Mouse (Mus musculus) CH12.LX (cell line): ENCODE measurements around the gene Cox8a. TPM values are rescaled to one million over a fixed set of nuclear protein-coding genes. Genes with fewer than 3 reads are reported as not detected.

Source experiments
- DNase-seq: peaks from one replicate; pipeline ENCODE4 v3.0.0-alpha.2; 2013; ENCODE audit errors: extremely low read depth
- H3K27ac ChIP-seq: 2 replicates; pipeline ENCODE4 v1.5.1; 2012; ENCODE audit warnings: low read depth, mild to moderate bottlenecking, control low read depth, moderate library complexity; ENCODE audit not compliant: insufficient read depth
- H3K27me3 ChIP-seq: replicated peaks from 2 replicates; pipeline ENCODE3; 2012; ENCODE audit warnings: inconsistent platforms
- H3K36me3 ChIP-seq, 2 experiments: replicated peaks in 1 of 2; 2 replicates each; pipeline versions ENCODE3 to v1.6.1; 2012; ENCODE audit warnings: inconsistent platforms in 1 of 2, low read length in 1 of 2, mild to moderate bottlenecking in 1 of 2, mixed read lengths in 1 of 2, moderate library complexity in 1 of 2; ENCODE audit not compliant: control insufficient read depth in 1 of 2, insufficient read depth in 1 of 2
- H3K4me1 ChIP-seq, 2 experiments: 2 replicates each; pipeline ENCODE4 v1.6.1; 2012; ENCODE audit warnings: inconsistent platforms in 1 of 2, moderate library complexity in 1 of 2; ENCODE audit not compliant: insufficient read depth in 2 of 2, control insufficient read depth in 1 of 2
- H3K4me2 ChIP-seq: 2 replicates; pipeline ENCODE4 v1.6.1; 2012; ENCODE audit warnings: low read depth, mild to moderate bottlenecking, control low read depth; ENCODE audit not compliant: poor library complexity, insufficient read depth, severe bottlenecking
- H3K4me3 ChIP-seq, 3 experiments: fragments of 150-350 bp in 1 of 3; sonication (generic) in 1 of 3; replicated peaks in 1 of 3; 2 replicates each; pipeline versions ENCODE3 to v1.5.1; 2011 to 2012; ENCODE audit warnings: low read depth in 2 of 3, low read length in 2 of 3, mild to moderate bottlenecking in 2 of 3, moderate library complexity in 2 of 3, control low read depth in 1 of 3, improper control_type of control experiment in 1 of 3, inconsistent platforms in 1 of 3, mixed read lengths in 1 of 3; ENCODE audit not compliant: poor library complexity in 1 of 3
- H3K79me2 ChIP-seq: replicated peaks from 2 replicates; pipeline ENCODE4 v1.6.1; 2012; ENCODE audit warnings: mild to moderate bottlenecking, moderate library complexity; ENCODE audit not compliant: control insufficient read depth, poor library complexity, insufficient read depth, severe bottlenecking; ENCODE audit errors: extremely low read depth
- H3K9ac ChIP-seq: 2 replicates; pipeline ENCODE4 v1.6.1; 2012; ENCODE audit warnings: low read depth, mild to moderate bottlenecking, control low read depth, moderate library complexity; ENCODE audit not compliant: insufficient read depth
- H3K9me3 ChIP-seq: replicated peaks from 2 replicates; pipeline ENCODE3; 2012; ENCODE audit warnings: low read length, inconsistent platforms, mixed read lengths
- BHLHE40 ChIP-seq: IDR thresholded peaks from 2 replicates; pipeline ENCODE4 v1.6.1; 2011; ENCODE audit warnings: mild to moderate bottlenecking, low read depth, low read length, improper control_type of control experiment
- CHD1 ChIP-seq: IDR thresholded peaks from 2 replicates; pipeline ENCODE4 v1.6.1; 2012; ENCODE audit warnings: low read depth, low read length, improper control_type of control experiment, inconsistent platforms
- CHD2 ChIP-seq: IDR thresholded peaks from 2 replicates; pipeline ENCODE4 v1.6.1; 2011; ENCODE audit warnings: low read length, improper control_type of control experiment
- CTCF ChIP-seq, 2 experiments: IDR thresholded peaks in 1 of 2; conservative IDR thresholded peaks in 1 of 2; 2 replicates each; pipeline ENCODE4 v1.5.1; 2011 to 2012; ENCODE audit warnings: low read depth in 2 of 2, low read length in 2 of 2, improper control_type of control experiment in 1 of 2, inconsistent platforms in 1 of 2, mild to moderate bottlenecking in 1 of 2, moderate library complexity in 1 of 2
- E2F4 ChIP-seq: IDR thresholded peaks from 2 replicates; pipeline ENCODE4 v1.6.1; 2011; ENCODE audit warnings: low read depth, low read length, improper control_type of control experiment; ENCODE audit not compliant: insufficient replicate concordance
- ELF1 ChIP-seq: IDR thresholded peaks from 2 replicates; pipeline ENCODE4 v1.6.1; 2014; ENCODE audit warnings: low read depth, mild to moderate bottlenecking, inconsistent platforms, low read length, improper control_type of control experiment
- EP300 ChIP-seq: IDR thresholded peaks from 2 replicates; pipeline ENCODE4 v1.6.1; 2011; ENCODE audit warnings: low read length, improper control_type of control experiment
- ETS1 ChIP-seq: conservative IDR thresholded peaks from 2 replicates; pipeline ENCODE4 v1.6.1; 2012; ENCODE audit warnings: low read depth, mild to moderate bottlenecking, inconsistent platforms, low read length, improper control_type of control experiment, moderate library complexity
- GABPA ChIP-seq: IDR thresholded peaks from 2 replicates; pipeline ENCODE4 v1.6.1; 2012; ENCODE audit warnings: low read depth, low read length, improper control_type of control experiment, inconsistent platforms; ENCODE audit not compliant: insufficient replicate concordance
- HCFC1 ChIP-seq: IDR thresholded peaks from 2 replicates; pipeline ENCODE4 v1.6.1; 2012; ENCODE audit warnings: low read depth, mild to moderate bottlenecking, inconsistent platforms, low read length, improper control_type of control experiment
- IRF4 ChIP-seq: IDR thresholded peaks from 2 replicates; pipeline ENCODE4 v1.6.1; 2014; ENCODE audit warnings: low read depth, mild to moderate bottlenecking, inconsistent platforms, low read length, improper control_type of control experiment
- JUN ChIP-seq: IDR thresholded peaks from 2 replicates; pipeline ENCODE4 v1.6.1; 2011; ENCODE audit warnings: low read depth, mild to moderate bottlenecking, low read length, improper control_type of control experiment, moderate library complexity; ENCODE audit not compliant: insufficient read depth
- JUND ChIP-seq: conservative IDR thresholded peaks from 2 replicates; pipeline ENCODE4 v1.6.1; 2011; ENCODE audit warnings: low read depth, low read length, improper control_type of control experiment
- KAT2A ChIP-seq: IDR thresholded peaks from 2 replicates; pipeline ENCODE4 v1.6.1; 2012; ENCODE audit warnings: low read length, improper control_type of control experiment, inconsistent platforms; ENCODE audit not compliant: insufficient replicate concordance
- MAFK ChIP-seq: IDR thresholded peaks from 2 replicates; pipeline ENCODE4 v1.6.1; 2011; ENCODE audit warnings: low read length, improper control_type of control experiment; ENCODE audit not compliant: insufficient replicate concordance
- MAX ChIP-seq: IDR thresholded peaks from 2 replicates; pipeline ENCODE4 v1.6.1; 2011; ENCODE audit warnings: low read length, improper control_type of control experiment
- MAZ ChIP-seq: IDR thresholded peaks from 2 replicates; pipeline ENCODE4 v1.6.1; 2012; ENCODE audit warnings: low read depth, mild to moderate bottlenecking, inconsistent platforms, low read length, improper control_type of control experiment, moderate library complexity
- MEF2A ChIP-seq: IDR thresholded peaks from 2 replicates; pipeline ENCODE4 v1.6.1; 2014; ENCODE audit warnings: low read depth, mild to moderate bottlenecking, inconsistent platforms, low read length, improper control_type of control experiment, borderline replicate concordance
- MXI1 ChIP-seq: IDR thresholded peaks from 2 replicates; pipeline ENCODE4 v1.6.1; 2011; ENCODE audit warnings: mild to moderate bottlenecking, low read depth, low read length, improper control_type of control experiment
- MYC ChIP-seq: IDR thresholded peaks from 2 replicates; pipeline ENCODE4 v1.6.1; 2011; ENCODE audit warnings: low read depth, mild to moderate bottlenecking, improper control_type of control experiment, low read length
- NELFE ChIP-seq: IDR thresholded peaks from 2 replicates; pipeline ENCODE4 v1.6.1; 2011; ENCODE audit warnings: low read depth, low read length, improper control_type of control experiment
- NRF1 ChIP-seq: IDR thresholded peaks from 2 replicates; pipeline ENCODE4 v1.6.1; 2014; ENCODE audit warnings: low read depth, mild to moderate bottlenecking, inconsistent platforms, low read length, improper control_type of control experiment, moderate library complexity
- PAX5 ChIP-seq: IDR thresholded peaks from 2 replicates; pipeline ENCODE4 v1.6.1; 2012; ENCODE audit warnings: low read length, inconsistent platforms, mixed read lengths
- POLR2A ChIP-seq: IDR thresholded peaks from 2 replicates; pipeline ENCODE4 v1.6.1; 2011; ENCODE audit warnings: low read depth, mild to moderate bottlenecking, improper control_type of control experiment, low read length
- POLR2AphosphoS2 ChIP-seq: IDR thresholded peaks from 2 replicates; pipeline ENCODE4 v1.6.1; 2011; ENCODE audit warnings: low read depth, low read length, improper control_type of control experiment
- RAD21 ChIP-seq: IDR thresholded peaks from 2 replicates; pipeline ENCODE4 v1.6.1; 2011; ENCODE audit warnings: low read depth, mild to moderate bottlenecking, low read length, improper control_type of control experiment, moderate library complexity
- RCOR1 ChIP-seq: conservative IDR thresholded peaks from 2 replicates; pipeline ENCODE4 v1.6.1; 2012; ENCODE audit warnings: low read depth, mild to moderate bottlenecking, inconsistent platforms, low read length, improper control_type of control experiment
- SIN3A ChIP-seq: IDR thresholded peaks from 2 replicates; pipeline ENCODE4 v1.6.1; 2012; ENCODE audit warnings: low read length, improper control_type of control experiment, inconsistent platforms
- SMC3 ChIP-seq: IDR thresholded peaks from 2 replicates; pipeline ENCODE4 v1.6.1; 2011; ENCODE audit warnings: low read depth, low read length, improper control_type of control experiment
- TBP ChIP-seq: conservative IDR thresholded peaks from 2 replicates; pipeline ENCODE4 v1.6.1; 2011; ENCODE audit warnings: low read depth, low read length, improper control_type of control experiment
- TCF12 ChIP-seq: IDR thresholded peaks from 2 replicates; pipeline ENCODE4 v1.6.1; 2014; ENCODE audit warnings: low read depth, mild to moderate bottlenecking, inconsistent platforms, low read length, improper control_type of control experiment
- UBTF ChIP-seq: IDR thresholded peaks from 2 replicates; pipeline ENCODE4 v1.6.1; 2012; ENCODE audit warnings: low read depth, mild to moderate bottlenecking, inconsistent platforms, low read length, improper control_type of control experiment, moderate library complexity
- USF1 ChIP-seq: IDR thresholded peaks from 2 replicates; pipeline ENCODE4 v1.6.1; 2014; ENCODE audit warnings: low read depth, mild to moderate bottlenecking, inconsistent platforms, low read length, improper control_type of control experiment
- USF2 ChIP-seq: conservative IDR thresholded peaks from 2 replicates; pipeline ENCODE4 v1.6.1; 2011; ENCODE audit warnings: low read depth, low read length, improper control_type of control experiment
- ZC3H11A ChIP-seq: IDR thresholded peaks from 2 replicates; pipeline ENCODE4 v1.6.1; 2012; ENCODE audit warnings: low read depth, mild to moderate bottlenecking, inconsistent platforms, low read length, improper control_type of control experiment
- ZKSCAN1 ChIP-seq: IDR thresholded peaks from 2 replicates; pipeline ENCODE4 v1.6.1; 2012; ENCODE audit warnings: low read depth, inconsistent platforms, low read length, improper control_type of control experiment, borderline replicate concordance
- ZMIZ1 ChIP-seq: IDR thresholded peaks from 2 replicates; pipeline ENCODE4 v1.6.1; 2012; ENCODE audit warnings: low read depth, mild to moderate bottlenecking, inconsistent platforms, low read length, improper control_type of control experiment
- ZNF384 ChIP-seq: IDR thresholded peaks from 2 replicates; pipeline ENCODE4 v1.6.1; 2012; ENCODE audit warnings: low read depth, low read length, improper control_type of control experiment, inconsistent platforms
- dilution Hi-C: fragments of 300-500 bp; cut with MboI; formaldehyde crosslinking; loops from 2 replicates; pipeline ENCODE4 v1.14.3; 2020; ENCODE audit warnings: low sequenced_read_pairs; ENCODE audit not compliant: extremely low pct_unique_long_range_greater_than_20kb, extremely low pct_ligation_motif_present
- in situ Hi-C: fragments of 300-500 bp; cut with MboI; formaldehyde crosslinking; loops from 3 replicates; pipeline ENCODE4 v1.14.3; 2019; ENCODE audit warnings: low sequenced_read_pairs, low pct_ligation_motif_present, low pct_unique_long_range_greater_than_20kb, mixed read lengths
- polyA plus RNA-seq: library from polyadenylated mRNA; unstranded; fragments of >175 nt; gene quantifications from 2 replicates; pipeline ENCODE4 v1.2.1, GENCODE M21; 2012; ENCODE audit warnings: low read depth; ENCODE audit not compliant: insufficient read length
- total RNA-seq, 2 experiments: library from RNA; depleted of rRNA; stranded (reverse); fragments of 300-350 nt in 1 of 2; fragments of >200 nt in 1 of 2; gene quantifications; 2 replicates each; pipeline ENCODE4 v1.2.3; 2012 to 2014

The Cox8a gene
- total RNA-seq (2012; rRNA removed), result 797 and 822 TPM in 2 replicates
- total RNA-seq (2014; rRNA removed), result 275 and 326 TPM in 2 replicates
- 617 and 896 TPM in 2 replicates for polyA plus RNA-seq

GRCm38 (mm10) chr19:7217162-7217925, at the start of gene Cox8a:
Gene Cox8a, minus strand, starts transcription at chr19:7217616.
- in situ Hi-C loops, result no loop called here
- no peaks in the 10 kb centered on the region for H3K9me3 ChIP-seq
- H3K27ac ChIP-seq, result peak within 1 kb of the TSS; percentile 59
- peak within 1 kb of the TSS; percentile 81 to 99 (median 91) for H3K4me3 ChIP-seq
- peak; percentile 98 for DNase-seq
- H3K79me2 ChIP-seq, result peaks cover 38% of the 10 kb centered on the region
- H3K4me2 ChIP-seq, result peak within 1 kb of the TSS; percentile 92
- H3K36me3 ChIP-seq, result peaks cover 21 to 37% of the 10 kb centered on the region in 2 experiments
- peak within 1 kb of the TSS; percentile 94 for H3K9ac ChIP-seq
- peaks cover 8 to 37% of the 10 kb centered on the region in 2 experiments; a peak in 3 of 4 replicates for H3K4me1 ChIP-seq
- no peaks in the 10 kb centered on the region for H3K27me3 ChIP-seq
- TF ChIP-seq ZC3H11A (no peak), POLR2AphosphoS2 (peak; percentile 58; the same call in 1 of the 2 replicates), MAZ (peak; percentile 59; the same call in 1 of the 2 replicates), ZKSCAN1 (no peak), CTCF (conservative IDR thresholded peaks at IDR 0.05 in 1 of 2, IDR thresholded peaks at IDR 0.05 in 1 of 2; ENCODE audit: low read depth in 2 of 2, low read length in 2 of 2) (no peak), MXI1 (peak; percentile 77), JUN (no peak), RAD21 (no peak), NELFE (peak; percentile 39; the same call in 1 of the 2 replicates), MAX (no peak; the same call in 1 of the 2 replicates), USF1 (no peak), E2F4 (peak; percentile 99), IRF4 (peak; percentile 17; the same call in 1 of the 2 replicates), EP300 (no peak), TCF12 (peak; percentile 24; the same call in 1 of the 2 replicates), TBP (peak; percentile 88), SIN3A (peak; percentile 97), CHD2 (0 out of 2 replicates have a peak, but pooled peaks have one; percentile 30), CHD1 (no peak), ETS1 (no peak), ELF1 (peak; percentile 99), GABPA (no peak), MEF2A (no peak; the same call in 1 of the 2 replicates), ZNF384 (no peak), PAX5 (no peak), SMC3 (no peak), NRF1 (peak; percentile 54), UBTF (no peak), ZMIZ1 (no peak), HCFC1 (peak; percentile 88), BHLHE40 (no peak), RCOR1 (no peak), MAFK (no peak), JUND (no peak), KAT2A (0 out of 2 replicates have a peak, but pooled peaks have one; percentile 66), POLR2A (peak; percentile 89), USF2 (no peak), MYC (no peak; the same call in 1 of the 2 replicates)
- dilution Hi-C loops, result no loop called here
